Mouse (Mus musculus) embryonic facial prominence, embryonic 11.5 days (tissue): ENCODE measurements around the gene Tgfb2. TPM values are rescaled to one million over a fixed set of nuclear protein-coding genes. Genes with fewer than 3 reads are reported as not detected.

Source experiments
- ATAC-seq: fragments of 200-750 bp; cut with Nextera tagmentation; replicated peaks from 2 replicates; pipeline ENCODE4 v1.8.0; 2017; ENCODE audit warnings: low read depth; ENCODE audit not compliant: insufficient number of reproducible peaks, low FRiP score, low TSS enrichment
- DNase-seq: peaks from one replicate; pipeline ENCODE4 v3.0.0-alpha.2; 2015; ENCODE audit warnings: low spot score
- H3K27ac ChIP-seq: fragments of 300-500 bp; sonication (generic); replicated peaks from 2 replicates; pipeline ENCODE4 v1.5.1; 2014; ENCODE audit warnings: mild to moderate bottlenecking, low read depth, low read length, control low read depth
- H3K27me3 ChIP-seq: fragments of 300-500 bp; sonication (generic); 2 replicates; pipeline ENCODE4 v1.6.1; 2014; ENCODE audit warnings: mild to moderate bottlenecking, low read length, moderate library complexity, mixed read lengths; ENCODE audit not compliant: control insufficient read depth, insufficient read depth
- H3K36me3 ChIP-seq: fragments of 300-500 bp; sonication (generic); replicated peaks from 2 replicates; pipeline ENCODE4 v1.6.1; 2014; ENCODE audit warnings: low read depth, mild to moderate bottlenecking, low read length, moderate library complexity, mixed read lengths; ENCODE audit not compliant: control insufficient read depth, insufficient read depth
- H3K4me1 ChIP-seq: fragments of 300-500 bp; sonication (generic); 2 replicates; pipeline ENCODE4 v1.6.1; 2014; ENCODE audit warnings: low read length, mixed read lengths; ENCODE audit not compliant: control insufficient read depth, insufficient read depth
- H3K4me2 ChIP-seq: fragments of 300-500 bp; sonication (generic); 2 replicates; pipeline ENCODE4 v1.6.1; 2014; ENCODE audit warnings: low read depth, mild to moderate bottlenecking, control low read depth, low read length, moderate library complexity
- H3K4me3 ChIP-seq: fragments of 300-500 bp; sonication (generic); 2 replicates; pipeline ENCODE4 v1.5.1; 2014; ENCODE audit warnings: low read depth, low read length, control low read depth
- H3K9ac ChIP-seq: fragments of 300-500 bp; sonication (generic); replicated peaks from 2 replicates; pipeline ENCODE4 v1.6.1; 2014; ENCODE audit warnings: mild to moderate bottlenecking, control low read depth, low read length
- H3K9me3 ChIP-seq: fragments of 300-500 bp; sonication (generic); replicated peaks from 2 replicates; pipeline ENCODE4 v1.6.1; 2016; ENCODE audit warnings: mild to moderate bottlenecking, low read length, inconsistent platforms, mixed read lengths; ENCODE audit not compliant: control insufficient read depth
- WGBS: fragments of 180-500 bp; shearing (Covaris S2); extraction: QIAGEN DNeasy Blood & Tissue Kit; methylation state at CpG from one replicate; pipeline ENCODE4 v1.1.7; 2014; 5-methylcytosine and 5-hydroxymethylcytosine counted together
- polyA plus RNA-seq: library from polyadenylated mRNA; unstranded; fragments of >200 nt; fragmentation: Nextera tagmentation; extraction: Ambion mirVana; gene quantifications from 2 replicates; pipeline ENCODE4 v1.2.1, GENCODE M21; 2014

The Tgfb2 gene
- polyA plus RNA-seq, 1 experiment from 2014 or later = 38.5 TPM

- no peak overlapping the region for H3K9ac ChIP-seq
- peaks cover 2% of the 10 kb centered on the region for H3K36me3 ChIP-seq
- H3K4me2 ChIP-seq = no peak overlapping the region
- ATAC-seq = no peak
- H3K4me3 ChIP-seq = no peak overlapping the region
- H3K27me3 ChIP-seq = no peaks in the 10 kb centered on the region
- H3K27ac ChIP-seq = no peak overlapping the region
- no peaks in the 10 kb centered on the region for H3K9me3 ChIP-seq
- WGBS = 80% methylated on average over 9 of the region's 9 CpGs
- no peak for DNase-seq
- no peaks in the 10 kb centered on the region; the same call in 1 of the 2 replicates for H3K4me1 ChIP-seq
These were observed 16.5 kb upstream of the Tgfb2 start for GRCm38 (mm10) chr1:186722299-186722698.

DNA sequence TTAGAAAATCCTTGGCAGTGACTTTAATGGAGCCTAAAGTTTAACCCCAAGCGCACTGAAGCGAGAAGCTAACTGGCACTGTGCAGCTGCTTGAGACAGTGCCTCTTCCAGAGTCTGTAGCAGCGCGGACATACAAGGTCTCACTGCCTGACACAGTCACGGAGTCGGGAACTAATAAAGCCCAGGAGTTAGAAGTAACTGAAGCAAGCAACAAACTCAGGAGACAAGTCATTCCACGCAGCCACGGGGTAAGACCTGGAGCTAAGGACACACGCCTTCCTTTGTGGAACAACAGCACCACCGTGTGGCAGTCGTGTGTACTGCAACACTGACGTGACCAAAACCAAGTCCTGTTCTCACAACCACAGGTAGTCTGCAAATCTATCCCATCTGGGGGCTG lies 16.1 kb upstream of the Tgfb2 start:
- Histone ChIP-seq H3K4me2 (no peak overlapping the region), H3K27ac (no peak overlapping the region), H3K4me1 (no peaks in the 10 kb centered on the region; the same call in 1 of the 2 replicates), H3K4me3 (no peak overlapping the region), H3K27me3 (no peaks in the 10 kb centered on the region), H3K36me3 (peaks cover 2% of the 10 kb centered on the region), H3K9ac (no peak overlapping the region), H3K9me3 (no peaks in the 10 kb centered on the region)
- DNase-seq (peak; percentile 90), ATAC-seq (peak; percentile 73)
- WGBS = 34% methylated on average over 12 of the region's 12 CpGs

- H3K36me3 ChIP-seq = peaks cover 2% of the 10 kb centered on the region
These were observed 15.4 kb upstream of the Tgfb2 start for GRCm38 (mm10) chr1:186721166-186721565.

GRCm38 (mm10) chr1:186719708-186720107 lies 13.9 kb upstream of the Tgfb2 start:
- Histone ChIP-seq H3K36me3 (peaks cover 2% of the 10 kb centered on the region), H3K9me3 (no peaks in the 10 kb centered on the region), H3K4me3 (no peak overlapping the region), H3K27me3 (no peaks in the 10 kb centered on the region), H3K9ac (no peak overlapping the region), H3K4me1 (no peaks in the 10 kb centered on the region; the same call in 1 of the 2 replicates), H3K4me2 (no peak overlapping the region), H3K27ac (no peak overlapping the region)
- WGBS = 86% methylated on average over 9 of the region's 9 CpGs
- ATAC-seq (no peak), DNase-seq (peak; percentile 37)

More at GRCm38 (mm10) chr1:186721166-186721565, 15.4 kb upstream of the Tgfb2 start:
- no peaks in the 10 kb centered on the region; the same call in 1 of the 2 replicates for H3K4me1 ChIP-seq
- DNase-seq (no peak), ATAC-seq (no peak)
- no peak overlapping the region for H3K4me2 ChIP-seq
- WGBS = 90% methylated on average over 11 of the region's 11 CpGs
- no peak overlapping the region for H3K9ac ChIP-seq
- no peak overlapping the region for H3K27ac ChIP-seq
- no peak overlapping the region for H3K4me3 ChIP-seq
- H3K9me3 ChIP-seq = no peaks in the 10 kb centered on the region
- H3K27me3 ChIP-seq = no peaks in the 10 kb centered on the region

GRCm38 (mm10) chr1:186718881-186719280 lies 13.1 kb upstream of the Tgfb2 start:
- H3K27me3 ChIP-seq = no peaks in the 10 kb centered on the region
- H3K36me3 ChIP-seq = peaks cover 2% of the 10 kb centered on the region
- no peak for DNase-seq
- no peak for ATAC-seq
- no peaks in the 10 kb centered on the region; the same call in 1 of the 2 replicates for H3K4me1 ChIP-seq
- no peaks in the 10 kb centered on the region for H3K9me3 ChIP-seq
- no peak overlapping the region for H3K4me3 ChIP-seq
- no peak overlapping the region for H3K4me2 ChIP-seq
- 85% methylated on average over 5 of the region's 5 CpGs for WGBS
- H3K9ac ChIP-seq = no peak overlapping the region
- H3K27ac ChIP-seq = no peak overlapping the region

- ATAC-seq (no peak), DNase-seq (no peak)
- no peak overlapping the region for H3K4me2 ChIP-seq
- no peak overlapping the region for H3K4me3 ChIP-seq
- H3K27ac ChIP-seq = no peak overlapping the region
- H3K27me3 ChIP-seq = no peaks in the 10 kb centered on the region
- peaks cover 2% of the 10 kb centered on the region for H3K36me3 ChIP-seq
- no peaks in the 10 kb centered on the region for H3K9me3 ChIP-seq
- H3K9ac ChIP-seq = no peak overlapping the region
- H3K4me1 ChIP-seq = no peaks in the 10 kb centered on the region
- 82% methylated on average over 17 of the region's 17 CpGs for WGBS
These were observed 9.4 kb upstream of the Tgfb2 start for GRCm38 (mm10) chr1:186714980-186715896.

DNA sequence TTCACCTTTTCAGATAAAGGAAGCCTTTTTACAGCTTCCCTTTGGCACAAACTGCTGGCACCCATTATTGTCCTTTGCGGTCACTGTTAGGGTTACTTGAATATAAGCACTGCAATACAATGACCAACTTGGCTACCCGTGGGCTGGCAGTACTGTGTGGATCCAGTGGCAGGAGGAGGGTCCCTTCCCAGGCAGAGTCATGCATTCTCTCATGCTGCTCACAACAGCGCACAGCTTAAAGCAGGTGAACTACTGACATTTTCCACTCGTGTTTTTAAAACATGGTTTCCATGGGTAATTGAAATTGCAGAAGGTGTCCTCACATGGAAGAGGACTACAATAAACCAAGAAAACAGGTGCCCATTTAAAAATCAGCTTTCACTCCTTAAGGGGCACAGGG lies 8.4 kb upstream of the Tgfb2 start:
- no peaks in the 10 kb centered on the region for H3K27me3 ChIP-seq
- DNase-seq (no peak), ATAC-seq (no peak)
- H3K4me2 ChIP-seq = no peak overlapping the region
- no peaks in the 10 kb centered on the region for H3K36me3 ChIP-seq
- no peaks in the 10 kb centered on the region for H3K4me1 ChIP-seq
- H3K27ac ChIP-seq = no peak overlapping the region
- no peak overlapping the region for H3K4me3 ChIP-seq
- no peaks in the 10 kb centered on the region for H3K9me3 ChIP-seq
- WGBS = 89% methylated on average over 4 of the region's 4 CpGs
- no peak overlapping the region for H3K9ac ChIP-seq

DNA sequence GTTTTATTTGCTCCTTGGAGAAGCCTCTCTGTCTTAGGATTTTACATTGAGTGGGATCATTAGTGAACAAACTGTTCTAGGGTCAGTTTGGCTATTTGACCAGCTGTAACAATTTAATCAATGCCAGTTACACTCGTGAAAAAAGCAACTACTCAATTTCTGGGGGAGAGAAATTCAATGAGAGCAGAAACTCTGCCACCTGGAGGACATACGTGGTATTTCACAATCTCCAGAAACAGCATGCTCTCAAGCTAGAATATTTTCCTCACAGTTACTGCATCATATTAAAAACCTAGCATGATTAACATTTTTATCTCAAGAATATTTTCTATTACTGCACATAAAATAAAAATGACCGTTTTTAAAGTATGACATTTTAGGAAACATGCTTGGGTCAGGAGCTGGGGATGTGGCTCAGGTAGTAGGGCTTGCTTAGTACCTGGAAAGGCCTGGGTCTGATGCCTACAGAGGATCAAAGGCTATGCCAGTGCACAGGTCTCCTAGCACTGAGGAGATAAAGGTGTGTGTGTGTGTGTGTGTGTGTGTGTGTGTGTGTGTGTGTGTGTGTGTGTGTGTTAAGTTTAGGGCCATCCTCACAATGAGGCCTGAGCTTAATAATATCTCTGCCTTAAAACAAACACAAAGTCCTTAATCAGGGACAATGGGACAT lies 7.1 kb upstream of the Tgfb2 start:
- ATAC-seq (no peak), DNase-seq (peak; percentile 78)
- Histone ChIP-seq H3K9ac (no peak overlapping the region), H3K36me3 (no peaks in the 10 kb centered on the region), H3K27me3 (no peaks in the 10 kb centered on the region), H3K4me2 (no peak overlapping the region), H3K27ac (no peak overlapping the region), H3K4me1 (no peaks in the 10 kb centered on the region), H3K4me3 (no peak overlapping the region), H3K9me3 (no peaks in the 10 kb centered on the region)
- 3% methylated on average over 3 of the region's 3 CpGs for WGBS
